Mouse (Mus musculus) liver, adult 2 months (tissue): ENCODE data around the gene Olfr1371.

Experiments
- CTCF ChIP-seq: fragments of 200-500 bp; IDR thresholded peaks from 2 replicates; pipeline ENCODE4 v1.5.1; 2011; ENCODE audit warnings: low read depth, low read length, control low read depth
- POLR2A ChIP-seq: fragments of 200-500 bp; IDR thresholded peaks from 2 replicates; pipeline ENCODE4 v1.6.1; 2011; ENCODE audit warnings: low read length, control low read depth; ENCODE audit not compliant: insufficient read depth; ENCODE audit errors: extremely low read depth

- TF ChIP-seq CTCF = no peak
- TF ChIP-seq POLR2A = no peak
Observed at GRCm38 (mm10) chr11:52255077-52255476, 41.3 kb upstream of the Olfr1371 start.
